Mouse (Mus musculus): ENCODE measurements around the gene Xpr1. TPM values are rescaled to one million over a fixed set of nuclear protein-coding genes. Genes with fewer than 3 reads are reported as not detected.

Xpr1 gene
- polyA plus RNA-seq, 1 experiment from 2014 or later = 7.0 TPM

DNA sequence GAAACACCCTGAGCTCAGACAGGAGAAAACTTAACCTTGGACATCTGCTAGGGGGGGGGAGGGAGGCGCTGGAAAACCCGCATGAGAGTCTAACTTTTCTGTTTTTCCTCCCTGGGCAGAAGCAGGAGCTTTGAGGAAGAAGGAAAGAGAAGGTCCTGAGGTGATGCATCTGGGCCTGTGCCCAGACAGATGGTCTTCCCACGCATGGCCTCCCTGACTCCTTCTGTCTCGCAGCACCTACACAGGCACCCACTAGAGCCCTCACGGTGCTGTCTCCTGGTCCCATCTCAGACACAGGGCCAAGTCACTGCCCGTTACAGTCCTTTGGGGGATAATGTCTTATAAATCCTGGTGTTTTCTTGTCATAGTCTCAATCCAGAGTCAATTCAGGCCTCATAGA lies 184.4 kb downstream of the Xpr1 start:
- peaks cover 40% of the 10 kb centered on the region for H3K4me1 ChIP-seq (replicated peaks)
- H3K27me3 ChIP-seq (replicated peaks) = no peaks in the 10 kb centered on the region
- H3K36me3 ChIP-seq = no peaks in the 10 kb centered on the region
- H3K27ac ChIP-seq = no peak overlapping the region
- H3K9ac ChIP-seq = 0 out of 2 replicates have a peak overlapping the region, but pooled peaks have one; percentile 26
- WGBS = 69% methylated on average over 6 of the region's 6 CpGs
- no peak overlapping the region for H3K4me3 ChIP-seq (replicated peaks)
- H3K4me2 ChIP-seq (replicated peaks) = no peak overlapping the region
- no peak for ATAC-seq
- H3K9me3 ChIP-seq = no peaks in the 10 kb centered on the region

DNA sequence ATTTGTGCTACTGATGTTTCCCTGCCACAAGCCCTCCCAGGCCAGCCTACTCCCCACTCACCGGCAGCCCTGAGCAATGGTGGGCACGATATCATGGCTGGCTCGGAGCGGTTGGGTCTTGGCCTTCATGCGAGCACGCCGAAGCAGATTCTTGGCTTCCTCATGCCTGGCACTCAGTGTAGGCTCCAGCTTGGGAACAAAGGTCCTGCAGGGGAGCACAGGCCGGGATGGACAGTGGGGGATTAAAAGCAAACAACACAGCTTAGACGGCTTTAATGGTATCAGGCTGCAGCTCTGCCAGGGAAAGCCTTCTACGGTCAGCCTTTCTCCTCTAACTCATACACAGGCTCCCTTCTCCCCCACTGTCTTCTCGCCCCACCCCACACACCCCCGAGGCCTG lies 184.8 kb downstream of the Xpr1 start:
- Histone ChIP-seq H3K4me2 (replicated peaks) (no peak overlapping the region), H3K4me1 (replicated peaks) (peaks cover 40% of the 10 kb centered on the region), H3K27me3 (replicated peaks) (no peaks in the 10 kb centered on the region), H3K9ac (0 out of 2 replicates have a peak overlapping the region, but pooled peaks have one; percentile 26), H3K9me3 (no peaks in the 10 kb centered on the region), H3K4me3 (replicated peaks) (no peak overlapping the region), H3K27ac (no peak overlapping the region), H3K36me3 (no peaks in the 10 kb centered on the region)
- ATAC-seq = no peak
- WGBS = 65% methylated on average over 12 of the region's 12 CpGs

DNA sequence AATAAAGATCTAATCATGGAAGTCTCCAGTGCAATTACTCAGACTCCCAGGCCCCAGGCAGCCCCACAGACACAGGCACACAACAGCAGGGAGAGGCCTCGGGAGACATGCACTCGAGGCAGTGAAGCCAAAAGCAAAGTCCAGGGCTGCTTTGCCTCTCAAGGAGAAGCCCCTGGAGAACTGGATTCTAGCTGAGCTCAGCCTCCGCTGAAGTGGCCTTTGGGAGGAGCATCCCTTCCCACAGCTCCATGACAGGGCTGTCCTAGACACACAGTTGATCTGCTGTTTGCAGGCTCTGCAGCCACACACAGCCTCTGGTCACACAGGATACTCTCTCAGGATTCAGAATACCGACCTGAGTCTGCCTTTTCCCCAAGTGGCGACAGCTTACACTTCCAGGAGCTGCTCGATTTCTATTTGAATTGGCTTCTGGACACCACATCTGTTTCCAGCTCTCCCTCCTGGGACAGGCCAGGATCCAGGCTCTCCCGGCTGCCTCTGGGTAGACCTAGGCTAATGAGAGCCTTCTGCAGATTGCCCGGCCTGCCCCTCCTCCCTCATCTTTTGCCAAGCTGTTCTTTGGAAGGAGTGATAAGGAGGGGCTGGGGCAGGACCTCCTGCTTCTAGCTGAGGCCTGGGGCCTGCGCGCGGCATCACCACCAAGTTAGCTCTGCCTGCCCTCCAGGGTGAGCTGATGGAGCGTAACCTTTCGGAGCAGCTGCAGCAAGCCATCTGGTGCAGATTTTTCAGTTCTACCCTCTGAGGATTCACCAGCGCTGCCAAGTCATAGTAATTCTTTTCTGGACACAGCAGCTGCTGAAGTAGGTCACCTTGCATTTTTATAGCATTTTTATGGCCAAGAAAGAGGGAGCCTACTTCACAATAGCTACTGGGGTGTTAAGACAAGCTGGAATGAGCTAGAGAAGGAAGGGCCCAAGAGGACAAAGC lies 187.5 kb downstream of the Xpr1 start:
- 45% methylated on average over 14 of the region's 14 CpGs for WGBS

More for the DNA sequence above, 187.5 kb downstream of the Xpr1 start:
- H3K27me3 ChIP-seq (replicated peaks) = no peaks in the 10 kb centered on the region
- H3K9me3 ChIP-seq = no peaks in the 10 kb centered on the region
- no peak overlapping the region for H3K9ac ChIP-seq
- no peak overlapping the region for H3K4me2 ChIP-seq (replicated peaks)
- no peak overlapping the region for H3K4me3 ChIP-seq (replicated peaks)
- no peak for ATAC-seq
- no peaks in the 10 kb centered on the region for H3K36me3 ChIP-seq
- H3K4me1 ChIP-seq (replicated peaks) = peaks cover 31% of the 10 kb centered on the region
- H3K27ac ChIP-seq = peak overlapping the region; percentile 38

Other genes with a start within 250 kb of the Xpr1 start
- gene BC034090, start 173.0 kb downstream of the Xpr1 start, polyA plus RNA-seq (2015; fragmentation: Nextera tagmentation; extraction: Ambion mirVana) = 1.7 and 2.2 TPM in 2 replicates
- 64.8 and 71.5 TPM in 2 replicates for gene Acbd6, start 140.7 kb upstream of the Xpr1 start, polyA plus RNA-seq (2015; fragmentation: Nextera tagmentation; extraction: Ambion mirVana)

Data from intestine, embryonic 15.5 days (tissue).